Mouse (Mus musculus): ENCODE results near the gene Kansl2.

Kansl2 gene

GRCm38 (mm10) chr15:98533881-98534627, at the start of gene Kansl2:
Kansl2 (minus strand) TSS chr15:98534264.
- peak; percentile 90 for DNase-seq (ENCODE audit: low spot score)

- DNase-seq (ENCODE audit: low spot score): no peak
Measured at GRCm38 (mm10) chr15:98582996-98583395, 48.9 kb upstream of the Kansl2 start.

GRCm38 (mm10) chr15:98582410-98582809, 48.3 kb upstream of the Kansl2 start:
- no peak for DNase-seq (ENCODE audit: low spot score)

GRCm38 (mm10) chr15:98579795-98580464, 45.9 kb upstream of the Kansl2 start:
- no peak for DNase-seq (ENCODE audit: low spot score)

GRCm38 (mm10) chr15:98579310-98579709, 45.2 kb upstream of the Kansl2 start:
- DNase-seq (ENCODE audit: low spot score): no peak

- DNase-seq (ENCODE audit: low spot score): no peak
Measured at GRCm38 (mm10) chr15:98573293-98573692, 39.2 kb upstream of the Kansl2 start.

- no peak for DNase-seq (ENCODE audit: low spot score)
Measured at GRCm38 (mm10) chr15:98570873-98571538, 36.9 kb upstream of the Kansl2 start, which contains the start of the genes Ccnt1 and 4930415O20Rik. Ccnt1 (minus strand) TSS chr15:98570923. 4930415O20Rik (plus strand) TSS chr15:98571004.

GRCm38 (mm10) chr15:98569795-98570365, 35.8 kb upstream of the Kansl2 start:
- DNase-seq (ENCODE audit: low spot score): no peak

- no peak for DNase-seq (ENCODE audit: low spot score)
Measured at GRCm38 (mm10) chr15:98569216-98569615, 35.2 kb upstream of the Kansl2 start.

- no peak for DNase-seq (ENCODE audit: low spot score)
Measured at GRCm38 (mm10) chr15:98568256-98569033, 34.4 kb upstream of the Kansl2 start.

GRCm38 (mm10) chr15:98567278-98568134, 33.4 kb upstream of the Kansl2 start:
- DNase-seq (ENCODE audit: low spot score): peak; percentile 96

- no peak for DNase-seq (ENCODE audit: low spot score)
Measured at GRCm38 (mm10) chr15:98566973-98567277, 32.9 kb upstream of the Kansl2 start.

- no peak for DNase-seq (ENCODE audit: low spot score)
Measured at GRCm38 (mm10) chr15:98557186-98557585, 23.1 kb upstream of the Kansl2 start.

GRCm38 (mm10) chr15:98555881-98556280, 21.8 kb upstream of the Kansl2 start:
- DNase-seq (ENCODE audit: low spot score): no peak

- no peak for DNase-seq (ENCODE audit: low spot score)
Measured at GRCm38 (mm10) chr15:98552758-98553157, 18.7 kb upstream of the Kansl2 start.

- no peak for DNase-seq (ENCODE audit: low spot score)
Measured at GRCm38 (mm10) chr15:98546843-98547242, 12.8 kb upstream of the Kansl2 start.

- no peak for DNase-seq (ENCODE audit: low spot score)
Measured at GRCm38 (mm10) chr15:98545151-98545550, 11.1 kb upstream of the Kansl2 start.

GRCm38 (mm10) chr15:98543341-98543740, 9.3 kb upstream of the Kansl2 start:
- no peak for DNase-seq (ENCODE audit: low spot score)

- no peak for DNase-seq (ENCODE audit: low spot score)
Measured at GRCm38 (mm10) chr15:98541064-98541463, 7.0 kb upstream of the Kansl2 start.

GRCm38 (mm10) chr15:98537923-98538322, 3.9 kb upstream of the Kansl2 start:
- DNase-seq (ENCODE audit: low spot score): no peak

All from ovary, postnatal 10 days (tissue).